Mouse (Mus musculus) heart, adult 18-20 months (tissue): ENCODE data around the gene Abcb7. TPM values are rescaled to one million over a fixed set of nuclear protein-coding genes. Genes with fewer than 3 reads are reported as not detected.

Experiments used
- DNase-seq, 2 experiments: peaks; one replicate each; pipeline ENCODE4 v3.0.0; 2021 to 2022; ENCODE audit warnings: mixed read lengths in 1 of 2
- long read RNA-seq, 2 experiments: library from polyadenylated mRNA; stranded (forward); transcript quantifications; one replicate each; pipeline ENCODE4 v2.0.0; 2021
- total RNA-seq, 2 experiments: library from RNA; stranded (reverse); gene quantifications; 2 replicates each; pipeline ENCODE4 v1.2.3; 2021

The Abcb7 gene
- 10 to 100 TPM; 34.2 to 37.8 TPM for total RNA-seq
- long read RNA-seq, experiment 1, full-length matches to known transcripts: 5 of 85 reads
- long read RNA-seq, experiment 1, partial matches to known transcripts: 0 of 85 reads
- long read RNA-seq, experiment 1, other reads (novel, unspliced or antisense): 80 of 85 reads
- long read RNA-seq, experiment 2, full-length matches to known transcripts: 2 of 31 reads
- long read RNA-seq, experiment 2, partial matches to known transcripts: 0 of 31 reads
- long read RNA-seq, experiment 2, other reads (novel, unspliced or antisense): 29 of 31 reads

- peak; percentile 85 to 88 for DNase-seq
Measured at GRCm38 (mm10) chrX:104413183-104413983, at the start of gene Abcb7. Gene Abcb7, minus strand, starts transcription at chrX:104413856.

GRCm38 (mm10) chrX:104461755-104462154 lies 48.1 kb upstream of the Abcb7 start:
- peak; percentile 25 to 53 for DNase-seq

GRCm38 (mm10) chrX:104452433-104452832 lies 38.8 kb upstream of the Abcb7 start:
- no peak for DNase-seq

- no peak for DNase-seq
Measured at GRCm38 (mm10) chrX:104433456-104433855, 19.8 kb upstream of the Abcb7 start.

- DNase-seq: no peak
Measured at GRCm38 (mm10) chrX:104428108-104428507, 14.5 kb upstream of the Abcb7 start.

GRCm38 (mm10) chrX:104413995-104414394 lies 339 bp upstream of the Abcb7 start:
- no peak for DNase-seq

- no peak for DNase-seq
Measured at GRCm38 (mm10) chrX:104408137-104408536, 5.5 kb downstream of the Abcb7 start.

GRCm38 (mm10) chrX:104402463-104402862 lies 11.2 kb downstream of the Abcb7 start:
- DNase-seq: peak in 1 of 2 experiments; percentile 6

GRCm38 (mm10) chrX:104401134-104401533 lies 12.5 kb downstream of the Abcb7 start:
- no peak for DNase-seq

GRCm38 (mm10) chrX:104397526-104397925 lies 16.1 kb downstream of the Abcb7 start:
- DNase-seq: no peak

- no peak for DNase-seq
Measured at GRCm38 (mm10) chrX:104359686-104360085, 54.0 kb downstream of the Abcb7 start.

GRCm38 (mm10) chrX:104355842-104356241 lies 57.8 kb downstream of the Abcb7 start:
- DNase-seq: no peak

GRCm38 (mm10) chrX:104348146-104348545 lies 65.5 kb downstream of the Abcb7 start:
- peak; percentile 17 to 25 for DNase-seq

GRCm38 (mm10) chrX:104291721-104292120 lies 121.9 kb downstream of the Abcb7 start:
- no peak for DNase-seq

GRCm38 (mm10) chrX:104279828-104280227 lies 133.8 kb downstream of the Abcb7 start:
- DNase-seq: no peak

GRCm38 (mm10) chrX:104264371-104264770 lies 149.3 kb downstream of the Abcb7 start:
- no peak for DNase-seq

GRCm38 (mm10) chrX:104262468-104262867 lies 151.2 kb downstream of the Abcb7 start:
- no peak for DNase-seq

- DNase-seq: no peak
Measured at GRCm38 (mm10) chrX:104256561-104256960, 157.1 kb downstream of the Abcb7 start.

Other genes with a start within 250 kb of the Abcb7 start
- gene Nexmif, start 212.7 kb downstream of the Abcb7 start, total RNA-seq: under 1 TPM; 0.05 to 0.13 TPM
- gene Uprt, start 69.0 kb upstream of the Abcb7 start, total RNA-seq: 10 to 100 TPM in 1 of 2 experiments, 1 to 10 TPM in 1; 9.6 to 10.1 TPM